Mouse (Mus musculus) neural tube, embryonic 15.5 days (tissue): ENCODE data around the gene Slc25a25. TPM values are rescaled to one million over a fixed set of nuclear protein-coding genes. Genes with fewer than 3 reads are reported as not detected.
"Not testable (repeated sequence)": the region's sequence is repeated elsewhere in the genome, so short reads cannot be mapped to it uniquely, and the experiment has no call there.

Source experiments
- ATAC-seq: fragments of 200-750 bp; cut with Nextera tagmentation; 2 replicates; pipeline ENCODE4 v1.8.0; 2017; ENCODE audit warnings: mild to moderate bottlenecking, moderate TSS enrichment, moderate library complexity; ENCODE audit not compliant: low FRiP score
- H3K27ac ChIP-seq: fragments of 300-500 bp; sonication (generic); replicated peaks from 2 replicates; pipeline ENCODE4 v1.5.1; 2015; ENCODE audit warnings: mild to moderate bottlenecking, inconsistent platforms
- H3K27me3 ChIP-seq: fragments of 300-500 bp; sonication (generic); replicated peaks from 2 replicates; pipeline ENCODE4 v1.6.1; 2015; ENCODE audit warnings: inconsistent platforms
- H3K36me3 ChIP-seq: fragments of 300-500 bp; sonication (generic); 2 replicates; pipeline ENCODE4 v1.6.1; 2015; ENCODE audit warnings: inconsistent platforms
- H3K4me1 ChIP-seq: fragments of 300-500 bp; sonication (generic); 2 replicates; pipeline ENCODE4 v1.6.1; 2015; ENCODE audit warnings: inconsistent platforms
- H3K4me2 ChIP-seq: fragments of 300-500 bp; sonication (generic); 2 replicates; pipeline ENCODE4 v1.6.1; 2015; ENCODE audit warnings: inconsistent platforms, mild to moderate bottlenecking, moderate library complexity
- H3K4me3 ChIP-seq: fragments of 300-500 bp; sonication (generic); replicated peaks from 2 replicates; pipeline ENCODE4 v1.5.1; 2015; ENCODE audit warnings: mild to moderate bottlenecking, inconsistent platforms
- H3K9ac ChIP-seq: fragments of 300-500 bp; sonication (generic); replicated peaks from 2 replicates; pipeline ENCODE4 v1.6.1; 2015; ENCODE audit warnings: mild to moderate bottlenecking, inconsistent platforms
- H3K9me3 ChIP-seq: fragments of 300-500 bp; sonication (generic); replicated peaks from 2 replicates; pipeline ENCODE4 v1.6.1; 2016; ENCODE audit warnings: inconsistent platforms
- WGBS: fragments of 180-500 bp; shearing (Covaris S2); methylation state at CpG from one replicate; pipeline ENCODE4 v1.1.7; 2015; ENCODE audit warnings: mixed read lengths; 5-methylcytosine and 5-hydroxymethylcytosine counted together
- polyA plus RNA-seq: library from polyadenylated mRNA; unstranded; fragments of >200 nt; fragmentation: Nextera tagmentation; extraction: Ambion mirVana; gene quantifications from 2 replicates; pipeline ENCODE4 v1.2.1, GENCODE M21; 2015

The Slc25a25 gene
- 51.4 and 58.8 TPM in 2 replicates for polyA plus RNA-seq

GRCm38 (mm10) chr2:32450881-32451844 lies at the start of gene Slc25a25:
Gene Slc25a25, minus strand, starts transcription at chr2:32451445.
- Histone ChIP-seq H3K36me3 (peaks cover 3% of the 10 kb centered on the region; the same call in 1 of the 2 replicates), H3K4me2 (peak within 1 kb of the TSS; percentile 79), H3K4me1 (peaks cover 42% of the 10 kb centered on the region), H3K4me3 (peak within 1 kb of the TSS; percentile 81), H3K9ac (peak within 1 kb of the TSS; percentile 75), H3K9me3 (no peaks in the 10 kb centered on the region), H3K27ac (peak within 1 kb of the TSS; percentile 96), H3K27me3 (no peaks in the 10 kb centered on the region)
- WGBS: under 1% methylated on average over 103 of the region's 103 CpGs
- peak; percentile 94 for ATAC-seq

- H3K4me2 ChIP-seq: no peak overlapping the region
- H3K36me3 ChIP-seq: no peaks in the 10 kb centered on the region
- no peak overlapping the region for H3K4me3 ChIP-seq
- WGBS: 77% methylated on average over 4 of the region's 5 CpGs
- H3K9me3 ChIP-seq: no peaks in the 10 kb centered on the region
- no peaks in the 10 kb centered on the region for H3K4me1 ChIP-seq
- H3K27me3 ChIP-seq: no peaks in the 10 kb centered on the region
- no peak overlapping the region for H3K27ac ChIP-seq
- no peak overlapping the region for H3K9ac ChIP-seq
- ATAC-seq: no peak
Measured at GRCm38 (mm10) chr2:32500461-32500860, 49.2 kb upstream of the Slc25a25 start.

DNA sequence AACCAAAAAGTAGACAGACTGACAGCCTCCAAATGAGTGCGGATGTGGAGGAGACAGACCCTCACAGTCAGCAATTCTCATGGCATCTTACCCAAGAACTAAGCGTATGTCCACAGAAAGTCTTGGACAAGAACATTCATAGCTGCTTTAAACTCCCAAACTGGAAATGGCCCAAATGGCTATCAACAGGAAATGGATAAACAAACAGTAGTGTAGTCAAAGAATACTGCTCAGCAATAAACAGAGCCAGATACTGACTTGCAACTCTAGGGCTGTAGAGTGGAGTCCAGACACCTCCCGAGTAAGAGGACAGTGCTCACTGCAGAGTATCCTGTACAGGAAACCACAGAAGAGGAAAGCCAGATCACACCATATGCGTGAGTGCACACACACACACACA lies 48.1 kb upstream of the Slc25a25 start:
- 88% methylated on average over 4 of the region's 4 CpGs for WGBS
- H3K9ac ChIP-seq: no peak overlapping the region
- no peak overlapping the region for H3K27ac ChIP-seq
- H3K9me3 ChIP-seq: no peaks in the 10 kb centered on the region
- no peak for ATAC-seq
- H3K4me2 ChIP-seq: no peak overlapping the region
- no peaks in the 10 kb centered on the region for H3K36me3 ChIP-seq
- no peaks in the 10 kb centered on the region for H3K4me1 ChIP-seq
- no peaks in the 10 kb centered on the region for H3K27me3 ChIP-seq
- H3K4me3 ChIP-seq: no peak overlapping the region

GRCm38 (mm10) chr2:32496190-32496589 lies 44.9 kb upstream of the Slc25a25 start:
- no peak for ATAC-seq
- no peaks in the 10 kb centered on the region for H3K4me1 ChIP-seq
- H3K4me3 ChIP-seq: no peak overlapping the region
- no peaks in the 10 kb centered on the region for H3K27me3 ChIP-seq
- no peak overlapping the region for H3K9ac ChIP-seq
- H3K27ac ChIP-seq: no peak overlapping the region
- H3K4me2 ChIP-seq: no peak overlapping the region
- WGBS: 79% methylated on average over 5 of the region's 5 CpGs
- no peaks in the 10 kb centered on the region for H3K36me3 ChIP-seq
- no peaks in the 10 kb centered on the region for H3K9me3 ChIP-seq

GRCm38 (mm10) chr2:32495185-32495726 lies 44.0 kb upstream of the Slc25a25 start:
- 86% methylated on average over 20 of the region's 20 CpGs for WGBS
- Histone ChIP-seq H3K9ac (no peak overlapping the region), H3K9me3 (no peaks in the 10 kb centered on the region), H3K4me1 (no peaks in the 10 kb centered on the region), H3K4me2 (no peak overlapping the region), H3K27me3 (no peaks in the 10 kb centered on the region), H3K27ac (no peak overlapping the region), H3K4me3 (no peak overlapping the region), H3K36me3 (no peaks in the 10 kb centered on the region)
- ATAC-seq: no peak

DNA sequence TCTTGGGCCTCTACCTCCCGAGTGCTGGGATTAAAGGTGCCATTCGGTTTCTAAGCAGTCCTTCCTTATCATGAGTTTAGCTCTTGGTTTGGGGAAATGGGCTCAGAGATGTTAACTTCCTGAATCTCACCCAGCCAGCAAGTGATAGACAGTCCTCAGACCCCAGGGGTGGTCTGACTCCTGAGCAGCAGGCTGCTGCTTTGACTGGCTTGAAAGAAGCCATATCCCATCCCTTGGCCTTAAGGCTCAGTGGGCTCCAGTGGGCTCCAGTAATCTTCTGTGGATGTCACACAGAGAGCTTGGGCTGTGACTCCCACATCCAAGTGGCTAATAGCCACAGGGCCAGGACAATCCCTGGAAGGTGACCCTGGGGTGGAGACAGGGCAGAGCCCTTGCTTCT lies 43.3 kb upstream of the Slc25a25 start:
- H3K27ac ChIP-seq: no peak overlapping the region
- H3K36me3 ChIP-seq: no peaks in the 10 kb centered on the region
- H3K9me3 ChIP-seq: no peaks in the 10 kb centered on the region
- no peak overlapping the region for H3K4me2 ChIP-seq
- no peak overlapping the region for H3K4me3 ChIP-seq
- H3K9ac ChIP-seq: no peak overlapping the region
- no peak for ATAC-seq
- 71% methylated on average over 2 of the region's 2 CpGs for WGBS
- no peaks in the 10 kb centered on the region for H3K4me1 ChIP-seq
- H3K27me3 ChIP-seq: no peaks in the 10 kb centered on the region

- no peak overlapping the region for H3K4me3 ChIP-seq
- H3K36me3 ChIP-seq: no peaks in the 10 kb centered on the region
- H3K4me2 ChIP-seq: no peak overlapping the region
- no peak overlapping the region for H3K9ac ChIP-seq
- H3K27ac ChIP-seq: no peak overlapping the region
- H3K9me3 ChIP-seq: no peaks in the 10 kb centered on the region
- 80% methylated on average over 12 of the region's 12 CpGs for WGBS
- no peaks in the 10 kb centered on the region for H3K27me3 ChIP-seq
- ATAC-seq: no peak
- H3K4me1 ChIP-seq: no peaks in the 10 kb centered on the region
Measured at GRCm38 (mm10) chr2:32493301-32493701, 42.1 kb upstream of the Slc25a25 start.

- no peaks in the 10 kb centered on the region for H3K27me3 ChIP-seq
- no peaks in the 10 kb centered on the region for H3K4me1 ChIP-seq
- H3K4me2 ChIP-seq: no peak overlapping the region
- H3K36me3 ChIP-seq: no peaks in the 10 kb centered on the region
- H3K4me3 ChIP-seq: no peak overlapping the region
- no peaks in the 10 kb centered on the region for H3K9me3 ChIP-seq
- no peak overlapping the region for H3K9ac ChIP-seq
- H3K27ac ChIP-seq: no peak overlapping the region
- ATAC-seq: no peak
- 76% methylated on average over 2 of the region's 2 CpGs for WGBS
Measured at GRCm38 (mm10) chr2:32492661-32493060, 41.4 kb upstream of the Slc25a25 start.

DNA sequence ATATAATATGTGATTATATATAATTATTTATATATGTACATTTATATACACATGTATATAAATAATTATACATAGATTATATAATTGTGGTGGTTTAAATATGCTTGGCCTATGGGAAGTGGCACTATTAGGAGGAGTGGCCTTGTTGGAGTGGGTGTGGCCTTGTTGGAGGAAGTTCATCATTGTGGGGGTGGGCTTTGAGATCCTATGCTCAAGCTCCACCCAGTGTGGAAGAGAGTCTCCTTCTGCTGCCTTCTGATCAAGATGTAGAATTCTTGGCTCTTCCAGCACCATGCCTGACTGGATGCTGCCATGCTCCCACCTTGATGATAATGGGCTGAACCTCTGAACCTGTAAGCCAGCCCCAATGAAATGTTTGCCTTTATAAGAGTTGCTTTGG lies 39.5 kb upstream of the Slc25a25 start:
- H3K9me3 ChIP-seq, H3K4me2 ChIP-seq, H3K27me3 ChIP-seq, H3K4me3 ChIP-seq, H3K9ac ChIP-seq, H3K27ac ChIP-seq, ATAC-seq, H3K36me3 ChIP-seq, H3K4me1 ChIP-seq: not testable (repeated sequence)

DNA sequence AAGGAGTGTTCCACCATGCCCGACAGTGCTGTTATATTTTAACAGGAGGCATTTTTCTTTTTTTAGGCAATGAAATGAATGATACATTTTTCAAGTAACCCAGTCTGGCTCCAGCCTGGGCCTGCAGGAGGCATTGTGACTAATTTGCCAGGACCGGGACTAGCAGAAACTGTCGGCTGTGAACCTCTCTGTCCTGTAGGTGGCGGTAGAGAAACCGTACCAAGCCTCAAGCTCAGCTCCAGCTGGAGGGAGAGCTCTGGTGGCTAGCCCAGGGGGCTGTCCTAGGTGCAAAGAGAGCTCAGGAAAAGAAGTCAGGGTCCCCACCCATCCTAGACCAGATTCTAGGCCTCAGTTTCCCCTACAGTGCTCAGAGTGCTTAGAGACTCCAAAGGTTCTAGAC lies 37.4 kb upstream of the Slc25a25 start:
- no peak overlapping the region for H3K4me2 ChIP-seq
- H3K36me3 ChIP-seq: no peaks in the 10 kb centered on the region
- ATAC-seq: no peak; the same call in 1 of the 2 replicates
- no peaks in the 10 kb centered on the region for H3K27me3 ChIP-seq
- H3K4me3 ChIP-seq: no peak overlapping the region
- no peaks in the 10 kb centered on the region for H3K9me3 ChIP-seq
- no peak overlapping the region for H3K9ac ChIP-seq
- no peaks in the 10 kb centered on the region for H3K4me1 ChIP-seq
- under 1% methylated on average over 5 of the region's 5 CpGs for WGBS
- no peak overlapping the region for H3K27ac ChIP-seq

GRCm38 (mm10) chr2:32487124-32487623 lies 35.9 kb upstream of the Slc25a25 start:
- no peaks in the 10 kb centered on the region for H3K36me3 ChIP-seq
- H3K4me3 ChIP-seq: no peak overlapping the region
- H3K27me3 ChIP-seq: no peaks in the 10 kb centered on the region
- no peak overlapping the region for H3K4me2 ChIP-seq
- no peaks in the 10 kb centered on the region for H3K9me3 ChIP-seq
- no peaks in the 10 kb centered on the region for H3K4me1 ChIP-seq
- ATAC-seq: peak; percentile 67; the same call in 1 of the 2 replicates
- no peak overlapping the region for H3K27ac ChIP-seq
- 5% methylated on average over 6 of the region's 6 CpGs for WGBS
- H3K9ac ChIP-seq: no peak overlapping the region

DNA sequence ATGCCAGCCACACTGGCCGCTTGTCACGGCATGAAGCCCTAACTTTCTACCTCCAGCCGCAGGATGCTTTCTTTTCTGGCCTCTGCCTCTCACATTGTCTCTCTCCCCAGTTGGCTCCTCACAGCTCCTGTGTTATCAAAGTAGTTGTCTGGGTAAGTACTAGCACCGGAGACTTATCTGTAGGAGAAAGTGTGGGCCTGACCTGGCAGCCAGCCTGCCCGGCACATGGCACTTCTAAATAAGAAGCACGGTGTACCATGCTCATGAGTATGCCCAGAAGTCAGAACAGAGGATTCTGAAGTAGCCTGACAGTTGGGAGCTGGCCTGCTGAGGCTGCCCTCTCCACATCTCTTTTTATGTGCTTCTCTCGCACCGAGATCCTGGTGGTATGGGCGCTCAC lies 34.9 kb upstream of the Slc25a25 start:
- H3K36me3 ChIP-seq: no peaks in the 10 kb centered on the region
- no peaks in the 10 kb centered on the region for H3K27me3 ChIP-seq
- no peak overlapping the region for H3K9ac ChIP-seq
- H3K9me3 ChIP-seq: no peaks in the 10 kb centered on the region
- 92% methylated on average over 9 of the region's 9 CpGs for WGBS
- H3K4me3 ChIP-seq: no peak overlapping the region
- no peak overlapping the region for H3K27ac ChIP-seq
- ATAC-seq: no peak
- no peaks in the 10 kb centered on the region for H3K4me1 ChIP-seq
- H3K4me2 ChIP-seq: no peak overlapping the region
